Mouse (Mus musculus): Measurements from ENCODE around the gene Dnaaf2.
A peak's percentile ranks its signal among the peaks of the same experiment; 100 is the strongest.
"Not testable (repeated sequence)": the region's sequence is repeated elsewhere in the genome, so short reads cannot be mapped to it uniquely, and the experiment has no call there.

The Dnaaf2 gene

GRCm38 (mm10) chr12:69164904-69165303 is 33.3 kb downstream of the Dnaaf2 start:
- peak; percentile 52 for DNase-seq (ENCODE audit: low read depth, low spot score)

- not testable (repeated sequence) for DNase-seq (ENCODE audit: low read depth, low spot score)
Observed at GRCm38 (mm10) chr12:69163586-69163985, 34.6 kb downstream of the Dnaaf2 start.

- not testable (repeated sequence) for DNase-seq (ENCODE audit: low read depth, low spot score)
Observed at GRCm38 (mm10) chr12:69160677-69161076, 37.6 kb downstream of the Dnaaf2 start.

GRCm38 (mm10) chr12:69159578-69159940 is 38.7 kb downstream of the Dnaaf2 start:
- DNase-seq (ENCODE audit: low read depth, low spot score) = peak; percentile 90

GRCm38 (mm10) chr12:69158765-69159577 is 39.3 kb downstream of the Dnaaf2 start, which contains the start of gene Rps29:
Gene Rps29 (minus strand): TSS chr12:69159186.
- peak; percentile 100 for DNase-seq (ENCODE audit: low read depth, low spot score)

- DNase-seq (ENCODE audit: low read depth, low spot score) = peak; percentile 38
Observed at GRCm38 (mm10) chr12:69158366-69158764, 39.9 kb downstream of the Dnaaf2 start.

GRCm38 (mm10) chr12:69157107-69157506 is 41.1 kb downstream of the Dnaaf2 start:
- DNase-seq (ENCODE audit: low read depth, low spot score) = peak; percentile 38

GRCm38 (mm10) chr12:69156436-69156835 is 41.8 kb downstream of the Dnaaf2 start:
- no peak for DNase-seq (ENCODE audit: low read depth, low spot score)

- DNase-seq (ENCODE audit: low read depth, low spot score) = no peak
Observed at GRCm38 (mm10) chr12:69155923-69156322, 42.3 kb downstream of the Dnaaf2 start.

GRCm38 (mm10) chr12:69150049-69150448 is 48.2 kb downstream of the Dnaaf2 start:
- no peak for DNase-seq (ENCODE audit: low read depth, low spot score)

- peak; percentile 52 for DNase-seq (ENCODE audit: low read depth, low spot score)
Observed at GRCm38 (mm10) chr12:69147166-69147735, 51.0 kb downstream of the Dnaaf2 start.

- no peak for DNase-seq (ENCODE audit: low read depth, low spot score)
Observed at GRCm38 (mm10) chr12:69143460-69143859, 54.8 kb downstream of the Dnaaf2 start.

GRCm38 (mm10) chr12:69139841-69140240 is 58.4 kb downstream of the Dnaaf2 start:
- no peak for DNase-seq (ENCODE audit: low read depth, low spot score)

- no peak for DNase-seq (ENCODE audit: low read depth, low spot score)
Observed at GRCm38 (mm10) chr12:69139201-69139600, 59.0 kb downstream of the Dnaaf2 start.

Data from R1 (cell line).